Mouse (Mus musculus): Measurements from ENCODE around the gene Pcyt2. TPM values are rescaled to one million over a fixed set of nuclear protein-coding genes. Genes with fewer than 3 reads are reported as not detected.
"Not testable (repeated sequence)": the region's sequence is repeated elsewhere in the genome, so short reads cannot be mapped to it uniquely, and the experiment has no call there.

The Pcyt2 gene
- polyA plus RNA-seq, 1 experiment, result 51.5 TPM

- Histone ChIP-seq H3K79me2 (ENCODE audit: control insufficient read depth, insufficient read depth) (peaks cover 70% of the 10 kb centered on the region), H3K79me3 (ENCODE audit: low read depth) (peaks cover 44% of the 10 kb centered on the region), H3K4me3 (ENCODE audit: insufficient read depth, poor library complexity, severe bottlenecking) (peak overlapping the region; percentile 45), H3ac (ENCODE audit: control insufficient read depth, insufficient read length, low read depth) (peak overlapping the region; percentile 61), H3K27me3 (ENCODE audit: control insufficient read depth, insufficient read depth, insufficient read length) (no peaks in the 10 kb centered on the region), H3K36me3 (ENCODE audit: control insufficient read depth, insufficient read depth) (peaks cover 75% of the 10 kb centered on the region)
- TF ChIP-seq MYOG (IDR thresholded peaks at IDR 0.05; ENCODE audit: control insufficient read depth, extremely low read depth, insufficient read length), result no peak
- TF ChIP-seq MAX (IDR thresholded peaks at IDR 0.05), result peak; percentile 54
- TF ChIP-seq USF1 (IDR thresholded peaks at IDR 0.05; ENCODE audit: low read depth), result no peak
- no peak for TF ChIP-seq CTCF (IDR thresholded peaks at IDR 0.05; ENCODE audit: control insufficient read depth, insufficient read depth, insufficient read length)
- TF ChIP-seq FOSL1 (IDR thresholded peaks at IDR 0.05; ENCODE audit: insufficient read depth, low read length, poor library complexity, severe bottlenecking), result no peak
Observed at GRCm38 (mm10) chr11:120598990-120599549, 18.7 kb downstream of the Pcyt2 start.

GRCm38 (mm10) chr11:120598283-120598989 is 19.3 kb downstream of the Pcyt2 start, which contains the start of the genes Alyref and Anapc11:
Gene Alyref, minus strand, starts transcription at chr11:120598365.
Gene Anapc11, plus strand, starts transcription at chr11:120598421.
- H3ac ChIP-seq (ENCODE audit: control insufficient read depth, insufficient read length, low read depth), result peak within 1 kb of the TSS; percentile 96
- TF ChIP-seq MYOD1 (IDR thresholded peaks at IDR 0.05; ENCODE audit: control insufficient read depth, insufficient read length, low read depth) (no peak), USF1 (IDR thresholded peaks at IDR 0.05; ENCODE audit: low read depth) (no peak), MAX (IDR thresholded peaks at IDR 0.05) (peak; percentile 99), CEBPB (IDR thresholded peaks at IDR 0.05; ENCODE audit: low read depth) (no peak), MYOG (IDR thresholded peaks at IDR 0.05; ENCODE audit: control insufficient read depth, extremely low read depth, insufficient read length) (no peak), FOSL1 (IDR thresholded peaks at IDR 0.05; ENCODE audit: insufficient read depth, low read length, poor library complexity, severe bottlenecking) (no peak)
- peak within 1 kb of the TSS; percentile 92 for H3K4me3 ChIP-seq (ENCODE audit: insufficient read depth, poor library complexity, severe bottlenecking)
- peaks cover 76% of the 10 kb centered on the region for H3K79me2 ChIP-seq (ENCODE audit: control insufficient read depth, insufficient read depth)
- H3K79me3 ChIP-seq (ENCODE audit: low read depth), result peaks cover 50% of the 10 kb centered on the region
- H3K36me3 ChIP-seq (ENCODE audit: control insufficient read depth, insufficient read depth), result peaks cover 75% of the 10 kb centered on the region
- no peaks in the 10 kb centered on the region for H3K27me3 ChIP-seq (ENCODE audit: control insufficient read depth, insufficient read depth, insufficient read length)

GRCm38 (mm10) chr11:120597240-120598235 is 20.2 kb downstream of the Pcyt2 start:
- Histone ChIP-seq H3K36me3 (ENCODE audit: control insufficient read depth, insufficient read depth) (peaks cover 77% of the 10 kb centered on the region), H3K79me3 (ENCODE audit: low read depth) (peaks cover 59% of the 10 kb centered on the region), H3ac (ENCODE audit: control insufficient read depth, insufficient read length, low read depth) (peak overlapping the region; percentile 96), H3K4me3 (ENCODE audit: insufficient read depth, poor library complexity, severe bottlenecking) (peak overlapping the region; percentile 92), H3K27me3 (ENCODE audit: control insufficient read depth, insufficient read depth, insufficient read length) (no peaks in the 10 kb centered on the region), H3K79me2 (ENCODE audit: control insufficient read depth, insufficient read depth) (peaks cover 85% of the 10 kb centered on the region)
- TF ChIP-seq MYOG (IDR thresholded peaks at IDR 0.05; ENCODE audit: control insufficient read depth, extremely low read depth, insufficient read length) (no peak), MAX (IDR thresholded peaks at IDR 0.05) (no peak), CTCF (IDR thresholded peaks at IDR 0.05; ENCODE audit: control insufficient read depth, insufficient read depth, insufficient read length) (no peak), USF1 (IDR thresholded peaks at IDR 0.05; ENCODE audit: low read depth) (no peak), CEBPB (IDR thresholded peaks at IDR 0.05; ENCODE audit: low read depth) (no peak), MYOD1 (IDR thresholded peaks at IDR 0.05; ENCODE audit: control insufficient read depth, insufficient read length, low read depth) (no peak)

- Histone ChIP-seq H3K27me3 (ENCODE audit: control insufficient read depth, insufficient read depth, insufficient read length) (no peaks in the 10 kb centered on the region), H3K79me3 (ENCODE audit: low read depth) (peaks cover 31% of the 10 kb centered on the region), H3ac (ENCODE audit: control insufficient read depth, insufficient read length, low read depth) (no peak overlapping the region), H3K79me2 (ENCODE audit: control insufficient read depth, insufficient read depth) (peaks cover 52% of the 10 kb centered on the region), H3K36me3 (ENCODE audit: control insufficient read depth, insufficient read depth) (peaks cover 98% of the 10 kb centered on the region), H3K4me3 (ENCODE audit: insufficient read depth, poor library complexity, severe bottlenecking) (no peak overlapping the region)
- no peak for TF ChIP-seq MYOG (IDR thresholded peaks at IDR 0.05; ENCODE audit: control insufficient read depth, extremely low read depth, insufficient read length)
- TF ChIP-seq MYOD1 (IDR thresholded peaks at IDR 0.05; ENCODE audit: control insufficient read depth, insufficient read length, low read depth), result no peak
- no peak for TF ChIP-seq USF1 (IDR thresholded peaks at IDR 0.05; ENCODE audit: low read depth)
- TF ChIP-seq CTCF (IDR thresholded peaks at IDR 0.05; ENCODE audit: control insufficient read depth, insufficient read depth, insufficient read length), result no peak
- TF ChIP-seq FOSL1 (IDR thresholded peaks at IDR 0.05; ENCODE audit: insufficient read depth, low read length, poor library complexity, severe bottlenecking), result no peak
- TF ChIP-seq MAX (IDR thresholded peaks at IDR 0.05), result no peak
- TF ChIP-seq CEBPB (IDR thresholded peaks at IDR 0.05; ENCODE audit: low read depth), result no peak
Observed at GRCm38 (mm10) chr11:120588531-120588930, 29.2 kb downstream of the Pcyt2 start.

- TF ChIP-seq MYOD1 (IDR thresholded peaks at IDR 0.05; ENCODE audit: control insufficient read depth, insufficient read length, low read depth), result no peak
- no peak for TF ChIP-seq CTCF (IDR thresholded peaks at IDR 0.05; ENCODE audit: control insufficient read depth, insufficient read depth, insufficient read length)
- no peak for TF ChIP-seq FOSL1 (IDR thresholded peaks at IDR 0.05; ENCODE audit: insufficient read depth, low read length, poor library complexity, severe bottlenecking)
- no peak for TF ChIP-seq USF1 (IDR thresholded peaks at IDR 0.05; ENCODE audit: low read depth)
- peaks cover 38% of the 10 kb centered on the region for H3K79me2 ChIP-seq (ENCODE audit: control insufficient read depth, insufficient read depth)
- no peaks in the 10 kb centered on the region for H3K27me3 ChIP-seq (ENCODE audit: control insufficient read depth, insufficient read depth, insufficient read length)
- no peak overlapping the region for H3K4me3 ChIP-seq (ENCODE audit: insufficient read depth, poor library complexity, severe bottlenecking)
- H3K36me3 ChIP-seq (ENCODE audit: control insufficient read depth, insufficient read depth), result peaks cover 73% of the 10 kb centered on the region
- peaks cover 22% of the 10 kb centered on the region for H3K79me3 ChIP-seq (ENCODE audit: low read depth)
- H3ac ChIP-seq (ENCODE audit: control insufficient read depth, insufficient read length, low read depth), result no peak overlapping the region
Observed at GRCm38 (mm10) chr11:120583937-120584336, 33.8 kb downstream of the Pcyt2 start.

- H3K79me3 ChIP-seq (ENCODE audit: low read depth), result peaks cover 24% of the 10 kb centered on the region
- H3K36me3 ChIP-seq (ENCODE audit: control insufficient read depth, insufficient read depth), result peaks cover 73% of the 10 kb centered on the region
- peaks cover 40% of the 10 kb centered on the region for H3K79me2 ChIP-seq (ENCODE audit: control insufficient read depth, insufficient read depth)
- H3K4me3 ChIP-seq (ENCODE audit: insufficient read depth, poor library complexity, severe bottlenecking); H3ac ChIP-seq (ENCODE audit: control insufficient read depth, insufficient read length, low read depth); H3K27me3 ChIP-seq (ENCODE audit: control insufficient read depth, insufficient read depth, insufficient read length): not testable (repeated sequence)
Observed at GRCm38 (mm10) chr11:120582982-120583293, 34.8 kb downstream of the Pcyt2 start.

All from C2C12 (cell line).